Mouse (Mus musculus): ENCODE results near the gene Crat.

The Crat gene

DNA sequence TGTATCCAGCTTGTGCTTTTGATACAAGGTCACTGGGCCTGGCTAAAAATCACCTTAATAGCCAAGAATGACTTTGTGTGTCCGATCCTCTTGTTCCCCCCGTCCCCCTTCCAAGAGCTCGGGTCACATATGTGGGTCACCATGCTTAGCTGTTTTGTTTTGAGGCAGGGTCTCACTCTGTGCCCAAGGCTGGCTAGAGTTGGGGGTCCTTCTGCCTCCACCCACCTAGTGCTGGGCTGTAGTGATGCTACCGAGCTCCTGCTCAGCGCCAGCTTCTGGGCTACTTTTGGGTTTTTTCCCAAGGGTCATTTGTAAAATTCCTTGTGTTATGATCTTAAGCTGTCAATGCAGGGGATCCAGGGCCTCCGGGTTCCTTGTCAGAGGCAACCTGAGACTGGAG is 2.6 kb upstream of the Crat start:
- POLR2A ChIA-PET = interaction anchor here in 3 of 4 experiments (0.7 to 8.2 kb wide), 24 partner anchors 8 to 389 kb away, joined by 3 to 61 read pairs (median 4); partner anchors contain the start of genes Ier5l (in 2 of the 3), Dolpp1 (in 1 of the 3), Miga2 (in 1 of the 3) and Ntmt1 (in 1 of the 3)

GRCm38 (mm10) chr2:30417595-30418165 is 2.1 kb upstream of the Crat start:
- POLR2A ChIA-PET = interaction anchor here in 3 of 4 experiments (0.6 to 8.2 kb wide), 20 partner anchors 8 to 1210 kb away, joined by 3 to 61 read pairs (median 4); partner anchors contain the start of genes Dolpp1 (in 1 of the 3), Endog (in 1 of the 3), Ier5l (in 1 of the 3) and Miga2 (in 1 of the 3)

More for the DNA sequence above, 2.6 kb upstream of the Crat start:
- CTCF ChIA-PET = interaction anchor here (0.8 to 1.8 kb wide), 6 partner anchors 18 to 51 kb away, joined by 3 to 13 read pairs (median 6); no protein-coding TSS in a partner anchor

GRCm38 (mm10) chr2:30417154-30417553 is 1.5 kb upstream of the Crat start:
- ChIA-PET POLR2A (interaction anchor here in 3 of 4 experiments (0.6 to 8.2 kb wide), 20 partner anchors 7 to 1211 kb away, joined by 3 to 61 read pairs (median 4); partner anchors contain the start of genes Dolpp1 (in 1 of the 3), Endog (in 1 of the 3), Ier5l (in 1 of the 3) and Miga2 (in 1 of the 3)), CTCF (interaction anchor here in 3 of 4 experiments (0.6 to 1.8 kb wide), 4 partner anchors 18 to 462 kb away, joined by 3 to 9 read pairs (median 6); no protein-coding TSS in a partner anchor)

More at GRCm38 (mm10) chr2:30417595-30418165, 2.1 kb upstream of the Crat start:
- CTCF ChIA-PET = interaction anchor here (0.6 to 1.8 kb wide), 4 partner anchors 18 to 43 kb away, joined by 5 to 9 read pairs (median 6); no protein-coding TSS in a partner anchor

- ChIA-PET POLR2A (interaction anchor here in 3 of 4 experiments (0.6 to 8.2 kb wide), 26 partner anchors 8 to 392 kb away, joined by 3 to 61 read pairs (median 4); partner anchors contain the start of genes Ntmt1 (in 2 of the 3), Dolpp1 (in 1 of the 3), Endog (in 1 of the 3) and Ier5l (in 1 of the 3)), CTCF (interaction anchor here in 1 of 4 experiments (0.7 kb wide), 1 partner anchor 463 kb away, joined by 3 read pairs; no protein-coding TSS in a partner anchor)
These were observed 994 bp upstream of the Crat start for GRCm38 (mm10) chr2:30416649-30416965.

DNA sequence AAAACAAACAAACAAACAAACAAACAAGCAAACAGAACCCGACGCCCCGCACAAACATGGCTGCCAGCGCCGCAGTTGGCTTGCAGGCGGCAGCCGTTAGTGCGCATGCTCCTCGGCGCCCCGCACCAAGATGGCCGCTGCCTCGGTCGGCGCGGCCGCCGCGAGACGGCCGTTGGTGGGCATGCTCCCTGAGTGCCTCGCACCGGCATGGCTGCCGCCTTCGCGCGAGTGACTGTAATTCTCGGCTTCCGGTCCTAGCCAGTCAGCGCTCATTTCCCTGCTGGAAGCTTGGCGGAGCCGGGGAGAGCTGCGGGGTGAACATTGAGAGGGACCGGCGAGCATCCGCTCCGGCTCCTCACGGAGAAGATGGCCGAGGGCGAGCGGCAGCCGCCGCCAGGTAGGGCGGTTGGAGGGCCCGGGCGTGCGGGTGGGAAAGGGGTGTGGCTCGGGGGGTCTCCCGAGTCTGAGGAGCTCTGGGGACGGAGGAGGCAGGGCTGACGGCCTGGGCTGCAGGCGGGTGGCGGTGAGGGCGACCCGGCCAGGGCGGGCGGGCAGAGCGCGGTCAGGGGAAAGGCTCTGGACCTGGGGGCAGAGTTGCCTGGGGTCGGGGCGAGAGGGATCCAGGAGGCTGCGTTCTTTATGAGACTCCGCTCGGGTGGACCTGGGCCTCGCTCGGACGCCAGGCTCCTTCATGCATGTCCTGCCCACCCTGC is 479 bp upstream of the Crat start, which contains the start of gene Ptpa:
Ptpa (plus strand) TSS at position 104 of the 713 bp plus-strand sequence.
- POLR2A ChIA-PET = interaction anchor here in 3 of 4 experiments (0.6 to 8.2 kb wide), 50 partner anchors 8 to 505 kb away, joined by 3 to 61 read pairs (median 5); partner anchors contain the start of genes Dolpp1 (in 3 of the 3), Miga2 (in 3 of the 3), Ntmt1 (in 3 of the 3) and Ier5l (in 2 of the 3)

DNA sequence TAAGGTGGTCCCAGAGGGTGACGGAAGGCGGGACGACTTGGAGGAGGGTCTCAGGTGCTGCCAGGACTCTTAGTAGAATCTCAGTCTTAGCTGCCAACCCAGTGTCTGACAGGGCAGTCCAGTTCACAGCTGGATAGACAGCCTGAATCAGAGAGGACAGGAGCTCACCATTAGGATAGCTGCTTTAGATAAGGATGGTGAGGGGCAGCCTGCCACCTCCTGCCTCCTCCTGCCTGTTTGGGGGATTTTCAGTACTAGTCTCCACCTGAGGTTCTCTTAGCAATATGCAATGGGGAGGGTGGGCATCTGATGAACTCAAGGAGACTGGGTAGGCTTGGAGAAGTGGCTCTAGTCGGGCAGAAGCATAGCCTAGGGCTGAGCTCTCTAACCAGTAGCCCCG is 932 bp downstream of the Crat start:
- ChIA-PET POLR2A (interaction anchor here in 3 of 4 experiments (0.8 to 8.2 kb wide), 31 partner anchors 9 to 393 kb away, joined by 3 to 61 read pairs (median 7); partner anchors contain the start of genes Dolpp1 (in 3 of the 3), Miga2 (in 2 of the 3), Ntmt1 (in 2 of the 3) and Ier5l (in 1 of the 3)), CTCF (interaction anchor here in 3 of 4 experiments (0.6 to 1.1 kb wide), 5 partner anchors 21 to 124 kb away, joined by 3 to 7 read pairs (median 4); partner anchors contain the start of gene Miga2 (in 1 of the 3))

More for the DNA sequence above, 479 bp upstream of the Crat start, which contains the start of gene Ptpa:
- CTCF ChIA-PET = interaction anchor here (0.5 to 1.1 kb wide), 6 partner anchors 16 to 1499 kb away, joined by 3 to 7 read pairs (median 4); partner anchors contain the start of gene Miga2 (in 1 of the 4)

DNA sequence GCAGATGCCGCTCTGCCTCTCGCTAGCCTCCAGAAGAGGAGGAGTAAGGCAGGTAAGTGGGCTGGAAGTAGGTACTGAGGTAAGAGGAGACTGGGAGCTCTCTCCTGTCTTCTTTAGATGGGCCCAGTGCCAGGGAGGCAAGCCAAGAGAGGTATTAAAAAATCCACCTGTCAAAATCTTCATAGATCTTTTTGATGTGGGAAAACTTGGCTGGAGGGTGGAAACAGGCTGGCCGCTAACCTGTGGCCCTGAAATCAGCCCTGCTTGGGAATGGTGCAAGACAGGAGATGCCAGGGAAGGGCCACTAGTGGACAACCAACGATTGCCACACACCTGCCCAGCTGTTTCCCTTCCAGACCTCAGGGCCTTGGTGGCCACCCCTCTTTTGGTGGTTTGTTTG is 1.5 kb downstream of the Crat start:
- POLR2A ChIA-PET = interaction anchor here in 3 of 4 experiments (0.6 to 8.2 kb wide), 13 partner anchors 9 to 149 kb away, joined by 3 to 61 read pairs (median 10); partner anchors contain the start of genes Dolpp1 (in 1 of the 3) and Ier5l (in 1 of the 3)
- CTCF ChIA-PET = interaction anchor here in 1 of 4 experiments (1.0 kb wide), 1 partner anchor 21 kb away, joined by 3 read pairs; no protein-coding TSS in a partner anchor

DNA sequence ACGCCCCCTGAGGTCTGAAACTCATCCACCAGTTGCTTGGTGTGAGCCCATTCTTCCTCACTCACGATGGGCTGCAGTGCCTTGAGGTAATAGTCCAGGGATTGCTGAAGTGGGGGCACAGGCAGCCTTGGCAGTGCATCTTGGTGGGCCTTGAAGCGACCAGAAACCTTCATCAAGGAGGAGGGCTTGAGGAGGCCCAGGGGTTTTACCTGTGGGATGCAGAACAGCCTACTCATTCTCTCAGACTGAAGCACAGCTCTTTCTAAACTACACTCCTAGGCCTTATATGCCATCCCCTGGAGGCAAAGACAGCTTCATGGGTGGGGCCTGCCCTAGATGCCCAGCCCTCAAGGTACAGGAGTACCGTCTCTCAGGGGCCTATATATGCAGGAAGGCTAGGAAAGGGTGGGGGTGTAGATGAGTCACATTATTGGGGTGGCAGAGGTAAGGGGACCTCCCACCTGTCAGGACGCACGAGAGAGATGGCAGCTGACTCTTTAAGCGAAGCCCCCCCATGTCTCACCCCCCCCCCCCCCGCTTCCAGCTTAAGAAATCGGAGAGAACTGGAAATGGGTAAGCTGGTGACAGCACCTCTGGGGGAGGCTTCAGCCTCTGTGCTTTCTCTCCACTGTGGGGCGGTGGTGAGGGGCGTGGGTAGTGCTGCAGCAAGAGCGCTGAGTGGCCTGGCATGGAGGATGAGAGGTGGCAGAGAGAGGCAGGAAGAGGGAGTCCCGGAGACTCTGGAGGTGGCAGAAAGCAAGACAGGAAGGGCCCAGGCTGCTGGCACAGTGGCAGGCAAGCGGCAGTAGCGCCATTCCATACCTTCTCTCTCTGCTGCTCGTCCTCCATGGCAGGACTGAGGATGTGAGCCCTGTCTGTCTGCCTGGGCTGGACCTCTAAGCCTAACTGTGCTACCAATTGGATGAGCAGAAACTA is 2.3 kb downstream of the Crat start:
- CTCF ChIA-PET = interaction anchor here in 2 of 4 experiments (0.6 to 1.6 kb wide), 6 partner anchors 14 to 447 kb away, joined by 3 to 6 read pairs (median 3); no protein-coding TSS in a partner anchor
- POLR2A ChIA-PET = interaction anchor here in 3 of 4 experiments (0.6 to 8.2 kb wide), 15 partner anchors 8 to 1562 kb away, joined by 3 to 61 read pairs (median 5); partner anchors contain the start of genes Dolpp1 (in 2 of the 3), Endog (in 1 of the 3) and Ier5l (in 1 of the 3)

DNA sequence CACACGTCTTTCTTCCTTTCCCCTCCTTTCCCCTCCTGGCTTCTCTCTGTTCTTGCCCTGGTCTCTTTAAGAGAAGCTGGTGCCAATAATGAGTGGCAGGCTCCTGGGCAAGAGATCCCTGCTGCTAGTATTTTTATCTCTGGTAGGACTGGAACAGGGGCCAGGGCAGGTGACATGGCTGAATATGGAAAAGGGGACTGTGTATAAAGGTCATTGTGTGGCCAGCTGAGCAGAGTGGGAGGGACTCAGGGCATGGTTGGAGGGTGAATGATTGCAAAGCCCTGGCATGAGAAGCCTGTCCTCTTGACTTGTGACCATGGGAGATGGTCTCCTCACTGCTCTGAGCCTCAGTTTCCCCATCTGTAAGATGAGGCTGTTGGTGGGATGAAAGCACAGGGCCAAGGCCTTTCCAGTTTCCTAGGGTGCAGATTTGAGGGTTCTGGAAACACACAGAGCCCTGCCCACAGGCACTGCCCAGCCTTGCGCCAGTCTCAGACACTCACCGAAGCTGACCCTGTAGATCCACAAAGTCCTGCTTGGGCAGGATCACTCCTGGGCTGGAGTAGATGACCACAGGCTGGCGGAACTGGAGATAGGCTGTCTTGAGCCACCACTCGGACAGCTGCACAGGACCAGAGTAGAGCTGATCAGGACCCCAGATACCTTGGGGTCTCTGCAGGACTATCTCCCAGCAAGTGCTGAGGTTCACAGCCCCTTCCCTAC is 6.0 kb downstream of the Crat start:
- ChIA-PET CTCF (interaction anchor here in 2 of 4 experiments (0.5 to 1.0 kb wide), 2 partner anchors 10 to 32 kb away, joined by 3 to 6 read pairs; no protein-coding TSS in a partner anchor), POLR2A (interaction anchor here in 2 of 4 experiments (0.8 to 1.8 kb wide), 8 partner anchors 8 to 274 kb away, joined by 3 to 4 read pairs (median 3); partner anchors contain the start of gene Dolpp1 (in 1 of the 2))

GRCm38 (mm10) chr2:30408452-30409100 is 7.0 kb downstream of the Crat start:
- POLR2A ChIA-PET = interaction anchor here in 1 of 4 experiments (1.7 kb wide), 2 partner anchors 9 to 10 kb away, joined by 3 to 5 read pairs; no protein-coding TSS in a partner anchor

DNA sequence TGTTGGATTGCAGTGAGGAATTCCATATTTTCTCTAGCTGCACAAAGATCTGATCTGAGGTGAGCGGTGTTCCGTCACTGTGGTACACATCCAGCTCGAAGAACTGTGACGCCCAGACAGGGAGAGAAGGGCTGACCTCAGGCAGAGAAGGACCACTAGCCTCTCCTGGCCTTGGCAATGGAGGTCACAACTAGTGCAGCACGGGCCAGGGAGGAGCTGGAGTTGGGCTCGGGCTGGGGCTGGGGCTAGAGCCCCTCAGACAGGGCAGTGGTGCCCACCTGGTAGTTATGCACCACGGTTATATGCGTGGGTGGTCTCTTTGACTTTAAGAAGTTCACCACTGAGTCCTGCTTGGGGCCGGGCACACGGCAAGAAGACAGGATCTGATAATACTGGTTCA is 7.8 kb downstream of the Crat start:
- ChIA-PET POLR2A (interaction anchor here in 2 of 4 experiments (0.9 to 1.7 kb wide), 2 partner anchors 10 to 16 kb away, joined by 3 to 5 read pairs; partner anchors contain the start of gene Dolpp1 (in 1 of the 2)), CTCF (interaction anchor here in 1 of 4 experiments (0.6 kb wide), 1 partner anchor 17 kb away, joined by 4 read pairs; no protein-coding TSS in a partner anchor)

More at GRCm38 (mm10) chr2:30408452-30409100, 7.0 kb downstream of the Crat start:
- CTCF ChIA-PET = interaction anchor here in 1 of 4 experiments (0.6 kb wide), 1 partner anchor 18 kb away, joined by 4 read pairs; no protein-coding TSS in a partner anchor

DNA sequence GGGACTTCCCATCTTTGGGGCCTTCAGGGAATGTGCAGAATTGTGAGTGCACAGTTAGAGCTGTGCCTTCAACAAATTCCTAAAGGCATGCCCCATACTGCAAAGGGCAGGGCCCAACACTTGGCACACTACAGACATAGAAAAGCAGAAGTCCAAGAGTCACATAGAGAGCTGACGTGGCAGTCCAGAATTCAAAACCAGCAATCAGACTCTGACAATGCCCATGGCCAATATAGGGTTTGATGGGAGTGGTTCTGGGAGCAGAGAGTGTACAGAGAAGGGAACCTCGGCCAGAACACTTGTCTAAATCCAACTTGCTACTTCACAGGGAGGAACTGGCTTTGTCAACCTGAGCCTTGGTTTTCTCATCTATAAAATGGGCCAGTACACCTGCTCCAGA is 8.4 kb downstream of the Crat start:
- ChIA-PET POLR2A (interaction anchor here in 2 of 4 experiments (0.9 to 1.7 kb wide), 2 partner anchors 9 to 15 kb away, joined by 3 to 5 read pairs; partner anchors contain the start of gene Dolpp1 (in 1 of the 2)), CTCF (no interaction called here)

DNA sequence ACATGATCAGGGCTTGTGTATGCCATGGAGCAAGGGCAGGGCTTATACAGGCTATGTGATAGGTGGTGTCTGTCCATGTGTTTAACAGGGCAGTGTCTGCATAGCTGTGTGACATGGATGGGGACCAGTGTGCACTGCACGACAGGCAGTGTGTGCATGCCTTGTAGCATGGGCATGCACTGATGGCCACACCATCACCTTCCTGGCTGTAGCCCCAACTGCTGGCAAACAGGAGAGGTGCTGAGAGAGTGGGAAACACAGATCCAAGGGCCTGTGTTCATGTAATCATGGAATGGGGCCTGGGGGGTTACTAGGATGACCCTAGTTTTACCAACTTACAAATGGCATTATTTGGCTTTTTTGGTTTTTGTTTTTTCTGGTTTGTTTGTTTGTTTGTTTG is 11.7 kb downstream of the Crat start:
- ChIA-PET POLR2A (interaction anchor here in 3 of 4 experiments (0.6 to 3.2 kb wide), 13 partner anchors 8 to 292 kb away, joined by 3 to 20 read pairs (median 5); partner anchors contain the start of genes Crat (in 2 of the 3), Dolpp1 (in 2 of the 3), Ptpa (in 2 of the 3) and Miga2 (in 1 of the 3)), CTCF (interaction anchor here in 1 of 4 experiments (1.1 kb wide), 1 partner anchor 30 kb away, joined by 4 read pairs; no protein-coding TSS in a partner anchor)

DNA sequence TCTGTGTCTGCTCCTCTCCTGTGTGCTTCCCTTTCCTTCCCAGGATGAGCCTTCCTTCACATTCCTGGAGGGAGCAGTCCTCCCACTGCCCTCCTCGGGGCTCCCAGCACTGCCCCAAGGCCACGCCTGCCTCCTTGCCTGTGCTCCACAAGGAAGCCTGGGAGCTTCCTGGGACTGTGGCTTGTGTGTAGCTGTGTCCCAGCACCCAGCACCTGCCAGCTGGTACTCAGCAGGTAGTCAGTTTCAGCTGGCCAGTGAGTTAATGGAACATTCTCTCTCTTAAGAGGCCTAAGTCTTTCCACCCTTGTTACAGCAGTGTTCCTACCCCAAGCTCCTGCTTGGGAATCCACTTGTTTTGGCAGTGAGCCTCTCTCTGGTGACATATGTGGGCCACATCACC is 12.8 kb downstream of the Crat start:
- CTCF ChIA-PET = interaction anchor here in 2 of 4 experiments (1.0 to 1.6 kb wide), 3 partner anchors 11 to 67 kb away, joined by 3 to 4 read pairs (median 3); partner anchors contain the start of genes Dolpp1 (in 1 of the 2) and Miga2 (in 1 of the 2)

More for the DNA sequence above, 12.8 kb downstream of the Crat start:
- POLR2A ChIA-PET = interaction anchor here in 3 of 4 experiments (0.7 to 3.2 kb wide), 12 partner anchors 10 to 269 kb away, joined by 3 to 20 read pairs (median 3); partner anchors contain the start of genes Crat (in 2 of the 3), Dolpp1 (in 2 of the 3), Ptpa (in 2 of the 3) and Tbc1d13 (in 1 of the 3)

Measured in embryonic stem cell, embryonic (primary cell).